Mouse (Mus musculus): ENCODE measurements around the gene Usp18.

Gene Usp18

DNA sequence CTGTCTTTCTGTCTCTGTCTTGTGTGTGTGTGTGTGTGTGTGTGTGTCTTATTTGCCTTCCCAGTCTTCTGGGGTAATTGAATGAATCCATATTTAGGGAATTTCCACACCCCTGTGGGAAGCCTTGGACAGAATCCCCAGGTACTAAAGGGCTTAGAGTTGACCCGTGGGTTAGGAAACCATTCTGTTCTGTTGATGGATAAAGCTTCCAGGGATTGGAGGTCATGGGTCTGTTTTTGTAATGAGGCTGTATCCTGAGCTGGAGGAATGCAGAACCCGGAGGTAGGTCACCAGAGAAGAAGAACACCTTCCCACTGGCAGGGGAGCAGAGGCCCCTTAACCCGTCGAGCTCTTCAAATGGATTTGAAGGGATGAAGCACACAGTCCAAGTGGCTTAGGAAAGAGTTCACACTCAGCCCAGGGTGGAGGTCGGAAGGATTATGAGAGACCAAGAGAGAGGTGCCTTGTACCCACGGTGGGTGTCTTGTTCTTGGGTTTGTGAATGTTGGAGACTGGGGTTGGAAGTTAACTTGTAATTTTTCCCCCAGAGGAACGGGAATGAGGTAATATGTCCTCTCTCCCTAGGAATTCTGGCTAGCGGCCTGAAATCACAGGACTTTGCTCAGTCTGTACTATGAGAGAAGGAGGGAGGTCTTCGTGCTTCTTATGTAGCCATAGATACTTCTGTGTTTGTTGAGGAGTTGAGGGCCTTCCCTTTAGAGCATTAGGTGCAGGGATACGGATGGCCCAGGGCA is 57.9 kb downstream of the Usp18 start:
- DNase-seq (ENCODE audit: low spot score in 2 of 2), result no peak

DNA sequence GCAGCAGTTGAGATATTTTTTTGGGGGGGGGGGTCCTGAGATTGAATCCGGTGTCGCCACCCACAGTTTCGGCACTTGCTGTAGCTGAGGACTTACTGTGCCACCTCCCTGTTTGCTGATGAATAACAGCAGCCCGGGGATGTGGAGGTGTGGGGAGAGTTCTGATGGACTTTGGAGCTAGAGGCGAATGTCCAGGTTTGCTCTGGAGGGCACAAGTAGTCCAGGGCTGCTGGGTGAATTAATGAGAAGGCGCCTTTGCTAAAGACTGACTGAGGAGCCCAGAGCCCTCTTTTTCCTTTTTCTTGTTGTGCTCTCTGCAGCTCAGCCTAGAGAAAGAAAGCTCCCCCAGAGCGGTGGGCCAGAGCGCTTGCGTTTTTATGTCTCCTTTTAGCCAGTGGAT is 58.9 kb downstream of the Usp18 start:
- no peak for DNase-seq (ENCODE audit: low spot score in 2 of 2)

DNA sequence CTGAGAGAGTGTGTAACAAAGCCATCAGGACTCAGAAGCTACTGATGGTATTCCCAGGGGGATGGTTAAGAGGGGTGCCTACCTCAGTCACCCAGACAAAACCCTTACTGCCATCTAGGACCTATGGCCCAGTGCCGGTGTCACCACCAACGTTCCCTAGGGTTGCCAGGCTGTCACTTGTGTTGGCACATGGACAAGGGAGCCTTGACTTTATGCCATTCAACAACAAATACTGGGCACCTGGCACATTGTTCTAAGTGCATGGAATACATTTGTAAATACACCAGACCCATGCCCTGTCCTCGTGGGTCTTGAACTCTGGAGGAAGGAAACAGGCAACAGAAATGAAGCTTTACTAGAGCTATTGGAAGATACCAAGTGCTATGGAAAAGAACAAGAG is 59.9 kb downstream of the Usp18 start:
- no peak for DNase-seq (ENCODE audit: low spot score in 2 of 2)

DNA sequence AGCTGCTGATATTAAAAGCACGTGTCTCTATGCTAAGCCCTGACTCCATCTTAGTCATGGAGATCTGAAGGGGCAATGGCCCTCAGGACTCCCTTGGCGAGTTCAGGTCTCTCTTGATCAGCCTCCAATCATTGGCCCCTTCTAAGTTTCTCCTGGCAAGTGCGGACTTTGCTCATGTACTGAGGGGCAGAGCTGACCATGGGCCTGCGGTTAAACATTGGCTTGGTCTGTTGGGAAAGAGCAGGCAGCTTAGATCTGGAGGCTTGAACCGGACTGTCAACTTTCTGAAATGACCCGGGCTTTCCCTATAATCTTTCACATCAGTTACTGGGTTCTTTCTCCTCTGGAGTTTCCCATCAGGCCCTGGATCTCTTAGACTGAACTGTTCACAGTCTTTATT is 65.3 kb downstream of the Usp18 start:
- no peak for DNase-seq (ENCODE audit: low spot score in 2 of 2)

DNA sequence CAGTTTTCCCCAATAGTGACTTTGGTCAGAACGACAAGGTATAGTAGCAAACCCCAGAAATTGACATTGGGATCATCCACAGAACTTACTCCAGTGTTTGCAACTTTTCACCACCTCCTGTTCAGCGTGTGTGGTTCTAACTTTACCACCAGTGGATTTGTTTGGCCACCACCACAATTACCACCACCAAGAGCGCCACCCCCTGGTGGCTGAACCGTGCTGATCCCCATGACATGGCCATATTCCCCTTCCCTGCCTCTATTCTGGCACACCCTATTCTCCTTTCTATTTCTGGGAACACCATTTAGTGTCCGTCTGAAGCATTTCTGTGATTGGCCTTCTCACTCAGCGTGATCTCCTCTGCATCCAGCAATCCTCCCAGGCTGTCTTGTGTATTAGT is 73.4 kb downstream of the Usp18 start:
- no peak for DNase-seq (ENCODE audit: low spot score in 2 of 2)
